Mouse (Mus musculus): ENCODE data around the gene Dscaml1. TPM values are rescaled to one million over a fixed set of nuclear protein-coding genes. Genes with fewer than 3 reads are reported as not detected.

Gene Dscaml1
- polyA plus RNA-seq, 1 experiment: 32.4 TPM

DNA sequence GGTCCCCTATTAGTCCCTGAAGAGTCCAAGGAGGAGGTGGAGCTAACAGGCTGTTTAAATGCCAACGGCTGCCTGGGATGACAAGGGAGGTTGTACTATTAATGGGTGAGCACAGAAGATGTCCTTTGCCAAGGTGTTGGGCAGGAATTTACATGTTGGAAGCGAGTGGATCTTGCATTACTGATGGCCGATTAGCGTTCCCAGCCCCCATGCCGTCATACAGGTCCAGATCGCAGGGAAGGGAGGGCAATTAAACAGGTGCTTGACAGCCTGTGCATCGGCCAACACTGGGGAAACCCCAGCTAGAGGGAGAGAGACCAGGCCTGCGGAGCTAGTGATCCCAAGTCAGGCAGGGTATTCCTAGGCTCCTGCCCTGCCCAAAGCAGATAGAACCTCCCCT, 98.1 kb downstream of the Dscaml1 start:
- H3K27ac ChIP-seq (ENCODE audit: control insufficient read depth, insufficient read depth, low read depth, low read length): no peak overlapping the region
- no peak overlapping the region for H3K4me3 ChIP-seq (ENCODE audit: control insufficient read depth, low read depth, low read length)
- H3K4me1 ChIP-seq (ENCODE audit: control insufficient read depth, insufficient read depth, low read length): no peaks in the 10 kb centered on the region
- H3K36me3 ChIP-seq (ENCODE audit: control insufficient read depth, insufficient read depth, low read length): no peaks in the 10 kb centered on the region
- no peak for TF ChIP-seq CTCF (IDR thresholded peaks at IDR 0.05; ENCODE audit: control insufficient read depth, insufficient read depth, insufficient replicate concordance, low read depth, low read length)
- no peak for TF ChIP-seq POLR2A (IDR thresholded peaks at IDR 0.05; ENCODE audit: control insufficient read depth, low read depth, low read length)
- no peaks in the 10 kb centered on the region for H3K27me3 ChIP-seq (ENCODE audit: control insufficient read depth, insufficient read depth, low read length)

DNA sequence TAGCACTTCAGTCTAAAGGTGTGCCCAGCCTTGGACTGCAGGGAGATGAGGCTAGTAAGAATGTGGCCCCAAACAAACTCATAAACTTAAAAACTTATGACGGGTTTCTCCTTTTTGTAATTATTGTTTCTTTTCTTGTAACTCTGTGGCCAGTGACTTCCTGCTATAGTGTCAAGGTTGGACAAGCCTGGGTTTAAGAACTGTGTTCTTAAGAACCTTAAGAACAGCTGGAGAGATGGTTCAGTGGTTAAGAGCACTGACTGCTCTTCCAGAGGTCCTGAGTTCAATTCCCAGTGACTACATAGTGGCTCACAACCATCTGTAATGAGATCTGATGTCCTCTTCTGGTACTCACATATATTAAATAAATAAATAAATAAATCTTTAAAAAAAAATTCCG, 106.8 kb downstream of the Dscaml1 start:
- no peaks in the 10 kb centered on the region for H3K27me3 ChIP-seq (ENCODE audit: control insufficient read depth, insufficient read depth, low read length)
- H3K27ac ChIP-seq (ENCODE audit: control insufficient read depth, insufficient read depth, low read depth, low read length): no peak overlapping the region
- H3K4me3 ChIP-seq (ENCODE audit: control insufficient read depth, low read depth, low read length): no peak overlapping the region
- no peaks in the 10 kb centered on the region for H3K4me1 ChIP-seq (ENCODE audit: control insufficient read depth, insufficient read depth, low read length)
- no peaks in the 10 kb centered on the region for H3K36me3 ChIP-seq (ENCODE audit: control insufficient read depth, insufficient read depth, low read length)
- TF ChIP-seq CTCF (IDR thresholded peaks at IDR 0.05; ENCODE audit: control insufficient read depth, insufficient read depth, insufficient replicate concordance, low read depth, low read length) (no peak), POLR2A (IDR thresholded peaks at IDR 0.05; ENCODE audit: control insufficient read depth, low read depth, low read length) (no peak)

DNA sequence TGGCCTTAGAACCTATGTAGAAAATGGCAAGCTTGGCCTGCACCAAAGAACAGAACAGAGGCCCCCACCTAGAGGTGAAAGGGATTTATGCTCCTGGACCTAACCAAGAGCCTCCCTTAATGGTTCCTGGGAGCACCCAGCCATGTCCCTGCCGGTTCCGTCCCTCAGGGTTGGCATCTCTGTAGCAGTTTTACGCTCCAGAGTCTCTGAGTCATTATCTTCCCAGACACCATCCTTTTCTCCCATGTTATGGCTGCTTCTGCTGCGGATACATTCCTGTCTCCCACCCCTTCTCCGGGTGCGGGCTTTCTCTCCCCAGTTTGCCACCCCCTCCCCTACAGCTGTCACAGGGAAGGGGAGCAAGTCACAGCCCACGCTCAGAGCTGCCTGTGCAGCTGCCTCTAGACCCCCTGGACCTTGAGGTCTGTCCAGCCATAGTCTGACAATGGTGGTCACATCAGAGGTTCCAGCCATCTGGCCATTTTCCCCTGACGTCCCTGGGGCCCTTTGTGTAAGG, 108.1 kb downstream of the Dscaml1 start:
- TF ChIP-seq CTCF (IDR thresholded peaks at IDR 0.05; ENCODE audit: control insufficient read depth, insufficient read depth, insufficient replicate concordance, low read depth, low read length) (no peak), POLR2A (IDR thresholded peaks at IDR 0.05; ENCODE audit: control insufficient read depth, low read depth, low read length) (no peak)
- no peaks in the 10 kb centered on the region for H3K36me3 ChIP-seq (ENCODE audit: control insufficient read depth, insufficient read depth, low read length)
- H3K27ac ChIP-seq (ENCODE audit: control insufficient read depth, insufficient read depth, low read depth, low read length): no peak overlapping the region

DNA sequence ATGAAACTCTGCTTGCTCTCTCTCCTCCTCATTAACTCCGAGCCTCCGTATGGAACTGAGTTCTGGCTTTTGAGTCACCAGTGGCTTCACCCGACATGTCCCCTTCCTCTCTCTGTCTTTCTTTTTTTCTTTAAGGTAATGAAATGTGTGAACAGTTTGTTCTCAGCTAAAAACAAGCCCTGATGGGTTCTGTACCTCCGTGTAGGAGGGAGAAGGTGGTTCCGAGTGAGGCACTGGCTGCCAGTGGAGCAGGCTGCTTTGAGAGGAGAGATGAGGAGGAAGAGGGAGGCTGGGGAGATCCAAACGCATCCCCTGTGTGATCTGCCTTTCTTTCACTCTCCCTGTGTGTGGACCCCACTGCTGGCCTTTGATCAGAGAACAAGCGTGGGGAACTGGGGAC, 111.2 kb downstream of the Dscaml1 start:
- no peak overlapping the region for H3K4me3 ChIP-seq (ENCODE audit: control insufficient read depth, low read depth, low read length)
- H3K36me3 ChIP-seq (ENCODE audit: control insufficient read depth, insufficient read depth, low read length): no peaks in the 10 kb centered on the region
- H3K4me1 ChIP-seq (ENCODE audit: control insufficient read depth, insufficient read depth, low read length): no peaks in the 10 kb centered on the region
- no peak overlapping the region for H3K27ac ChIP-seq (ENCODE audit: control insufficient read depth, insufficient read depth, low read depth, low read length)
- no peaks in the 10 kb centered on the region for H3K27me3 ChIP-seq (ENCODE audit: control insufficient read depth, insufficient read depth, low read length)
- no peak for TF ChIP-seq CTCF (IDR thresholded peaks at IDR 0.05; ENCODE audit: control insufficient read depth, insufficient read depth, insufficient replicate concordance, low read depth, low read length)
- no peak for TF ChIP-seq POLR2A (IDR thresholded peaks at IDR 0.05; ENCODE audit: control insufficient read depth, low read depth, low read length)

More for the DNA sequence above, 108.1 kb downstream of the Dscaml1 start:
- no peak overlapping the region for H3K4me3 ChIP-seq (ENCODE audit: control insufficient read depth, low read depth, low read length)
- no peaks in the 10 kb centered on the region for H3K27me3 ChIP-seq (ENCODE audit: control insufficient read depth, insufficient read depth, low read length)
- no peaks in the 10 kb centered on the region for H3K4me1 ChIP-seq (ENCODE audit: control insufficient read depth, insufficient read depth, low read length)

DNA sequence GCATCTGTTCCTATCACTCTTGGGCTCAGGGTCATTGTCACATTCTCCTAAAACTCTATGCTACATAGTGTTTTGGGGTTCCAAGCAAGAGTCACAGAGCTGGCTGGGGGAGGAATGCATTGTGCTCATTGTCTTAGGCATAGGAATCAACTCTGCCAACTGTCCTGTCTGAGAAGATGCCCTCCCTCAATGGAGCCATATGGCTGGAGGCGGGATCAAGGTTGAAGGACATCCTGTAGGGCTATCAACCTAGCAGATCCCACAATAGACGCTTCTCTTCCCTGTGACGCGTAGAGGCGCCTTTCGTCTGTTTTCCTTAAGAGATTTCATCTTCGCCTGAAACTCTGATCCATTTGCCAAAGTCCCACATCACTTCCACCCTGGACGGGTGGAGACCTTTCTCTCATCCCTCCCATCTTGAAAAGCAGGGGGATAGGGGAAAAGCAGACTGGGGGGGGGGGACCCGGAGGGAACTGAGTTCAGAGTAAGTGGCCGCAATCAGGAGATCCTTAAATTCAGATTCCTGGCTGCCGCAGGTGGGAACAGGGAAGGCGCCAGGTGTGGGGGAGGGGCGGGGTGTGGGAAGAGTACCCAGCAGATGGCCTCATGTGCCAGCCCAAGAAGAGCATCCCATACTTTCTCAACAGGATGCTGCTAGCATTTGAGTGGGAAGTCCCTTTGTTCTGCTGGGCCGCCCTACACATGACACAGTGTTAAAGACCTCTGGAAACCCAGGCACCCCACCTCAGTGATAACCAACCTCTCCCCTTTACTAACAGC, 113.0 kb downstream of the Dscaml1 start:
- no peaks in the 10 kb centered on the region for H3K4me1 ChIP-seq (ENCODE audit: control insufficient read depth, insufficient read depth, low read length)
- H3K4me3 ChIP-seq (ENCODE audit: control insufficient read depth, low read depth, low read length): no peak overlapping the region
- no peaks in the 10 kb centered on the region for H3K27me3 ChIP-seq (ENCODE audit: control insufficient read depth, insufficient read depth, low read length)
- no peak overlapping the region for H3K27ac ChIP-seq (ENCODE audit: control insufficient read depth, insufficient read depth, low read depth, low read length)
- no peaks in the 10 kb centered on the region for H3K36me3 ChIP-seq (ENCODE audit: control insufficient read depth, insufficient read depth, low read length)
- TF ChIP-seq CTCF (IDR thresholded peaks at IDR 0.05; ENCODE audit: control insufficient read depth, insufficient read depth, insufficient replicate concordance, low read depth, low read length) (no peak), POLR2A (IDR thresholded peaks at IDR 0.05; ENCODE audit: control insufficient read depth, low read depth, low read length) (no peak)

DNA sequence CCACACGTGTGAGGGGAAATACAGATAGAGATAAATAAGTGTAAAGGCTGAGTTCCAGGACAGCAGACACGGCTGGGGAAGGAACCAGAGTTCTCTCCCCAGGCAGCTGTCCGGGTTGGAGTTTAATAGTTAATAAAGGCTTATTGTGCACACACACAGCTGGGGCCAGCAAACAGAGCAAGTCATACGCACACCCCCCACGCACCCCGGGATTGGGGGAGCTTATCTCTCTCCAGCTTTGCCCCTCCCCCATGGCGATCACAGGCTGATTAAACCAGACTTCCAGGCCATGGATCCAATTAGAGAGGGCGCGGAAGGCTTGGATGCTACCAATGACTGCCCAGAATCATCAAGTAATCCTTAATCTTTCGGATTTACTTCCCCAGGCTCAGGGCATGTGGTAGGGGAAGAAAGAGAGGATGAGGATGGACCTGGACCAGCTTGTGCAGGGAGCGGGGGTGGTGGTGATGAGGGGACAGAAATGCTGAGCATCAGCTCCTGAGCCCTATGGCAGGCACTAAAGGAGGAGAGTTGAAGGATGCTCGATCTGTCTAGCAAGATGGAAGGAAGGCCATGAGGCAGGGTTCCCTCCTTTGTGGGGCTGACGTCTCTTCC, 119.7 kb downstream of the Dscaml1 start:
- TF ChIP-seq CTCF (IDR thresholded peaks at IDR 0.05; ENCODE audit: control insufficient read depth, insufficient read depth, insufficient replicate concordance, low read depth, low read length): no peak
- TF ChIP-seq POLR2A (IDR thresholded peaks at IDR 0.05; ENCODE audit: control insufficient read depth, low read depth, low read length): no peak
- H3K27ac ChIP-seq (ENCODE audit: control insufficient read depth, insufficient read depth, low read depth, low read length): no peak overlapping the region
- H3K4me3 ChIP-seq (ENCODE audit: control insufficient read depth, low read depth, low read length): no peak overlapping the region
- no peaks in the 10 kb centered on the region for H3K27me3 ChIP-seq (ENCODE audit: control insufficient read depth, insufficient read depth, low read length)
- H3K4me1 ChIP-seq (ENCODE audit: control insufficient read depth, insufficient read depth, low read length): no peaks in the 10 kb centered on the region
- H3K36me3 ChIP-seq (ENCODE audit: control insufficient read depth, insufficient read depth, low read length): no peaks in the 10 kb centered on the region

DNA sequence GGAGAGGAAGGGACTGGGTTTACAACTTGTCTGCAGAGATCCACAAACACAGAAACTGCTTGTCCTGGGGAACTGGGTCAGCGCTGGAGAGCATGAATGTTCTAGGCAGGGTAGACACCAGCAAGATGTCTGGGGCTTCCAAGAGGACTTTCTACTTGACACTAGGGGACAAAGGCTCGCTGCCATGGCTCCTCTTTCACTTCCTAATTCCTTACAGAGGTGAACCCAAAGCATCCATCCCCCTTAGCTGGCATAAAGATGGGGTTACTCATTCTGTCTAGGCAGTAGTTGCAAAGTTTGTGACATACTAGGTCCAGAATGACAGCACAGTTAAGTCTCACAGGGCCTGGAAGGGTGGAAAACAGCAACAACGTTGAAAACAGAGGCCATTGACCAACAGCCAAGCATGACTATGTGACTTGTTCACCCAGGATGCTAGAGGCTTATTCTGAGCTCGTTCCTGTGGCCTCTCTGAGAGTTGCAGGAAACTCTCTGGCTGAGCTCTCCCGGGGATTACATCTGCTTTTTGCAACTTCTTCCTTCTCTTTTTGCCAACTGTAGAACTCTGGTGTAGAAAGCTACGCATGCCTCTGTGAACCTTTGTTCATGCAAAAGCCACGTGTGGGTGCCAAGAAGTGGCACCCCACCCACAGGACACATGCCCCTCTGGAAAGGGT, 120.6 kb downstream of the Dscaml1 start:
- no peaks in the 10 kb centered on the region for H3K4me1 ChIP-seq (ENCODE audit: control insufficient read depth, insufficient read depth, low read length)
- TF ChIP-seq CTCF (IDR thresholded peaks at IDR 0.05; ENCODE audit: control insufficient read depth, insufficient read depth, insufficient replicate concordance, low read depth, low read length): no peak
- TF ChIP-seq POLR2A (IDR thresholded peaks at IDR 0.05; ENCODE audit: control insufficient read depth, low read depth, low read length): no peak
- H3K27ac ChIP-seq (ENCODE audit: control insufficient read depth, insufficient read depth, low read depth, low read length): no peak overlapping the region
- no peaks in the 10 kb centered on the region for H3K36me3 ChIP-seq (ENCODE audit: control insufficient read depth, insufficient read depth, low read length)
- no peak overlapping the region for H3K4me3 ChIP-seq (ENCODE audit: control insufficient read depth, low read depth, low read length)
- H3K27me3 ChIP-seq (ENCODE audit: control insufficient read depth, insufficient read depth, low read length): no peaks in the 10 kb centered on the region
